Mouse (Mus musculus) MEL (cell line): ENCODE measurements around the gene Kcna3. TPM values are rescaled to one million over a fixed set of nuclear protein-coding genes. Genes with fewer than 3 reads are reported as not detected.

Source experiments
- DNase-seq: peaks from one replicate; pipeline ENCODE4 v3.0.0; 2011; ENCODE audit warnings: low read depth, low spot score
- H3K27ac ChIP-seq: 2 replicates; pipeline ENCODE4 v1.5.1; 2012; ENCODE audit warnings: low read depth, mild to moderate bottlenecking, control low read depth, low read length, moderate library complexity; ENCODE audit not compliant: control insufficient read depth
- H3K27me3 ChIP-seq, 2 experiments: fragments of 150-350 bp in 1 of 2; sonication (generic) in 1 of 2; 2 replicates each; pipeline ENCODE4 v1.6.1; 2012; ENCODE audit warnings: low read length in 2 of 2, mild to moderate bottlenecking in 2 of 2, improper control_type of control experiment in 1 of 2, moderate library complexity in 1 of 2; ENCODE audit not compliant: insufficient read depth in 2 of 2, control insufficient read depth in 1 of 2
- H3K36me3 ChIP-seq, 2 experiments: 2 replicates each; pipeline ENCODE4 v1.6.1; 2012 to 2014; ENCODE audit warnings: low read length in 2 of 2, improper control_type of control experiment in 1 of 2, inconsistent platforms in 1 of 2, mild to moderate bottlenecking in 1 of 2; ENCODE audit not compliant: insufficient read depth in 2 of 2, control insufficient read depth in 1 of 2
- H3K4me1 ChIP-seq, 2 experiments: fragments of 150-350 bp in 1 of 2; sonication (generic) in 1 of 2; 2 replicates each; pipeline ENCODE4 v1.6.1; 2012; ENCODE audit warnings: low read length in 2 of 2, improper control_type of control experiment in 1 of 2, mild to moderate bottlenecking in 1 of 2; ENCODE audit not compliant: insufficient read depth in 2 of 2, control insufficient read depth in 1 of 2
- H3K4me3 ChIP-seq, 2 experiments: fragments of 150-350 bp in 1 of 2; sonication (generic) in 1 of 2; 2 replicates each; pipeline ENCODE4 v1.5.1; 2012; ENCODE audit warnings: low read depth in 2 of 2, low read length in 2 of 2, mild to moderate bottlenecking in 2 of 2, moderate library complexity in 2 of 2, control low read depth in 1 of 2, improper control_type of control experiment in 1 of 2; ENCODE audit not compliant: control insufficient read depth in 1 of 2, insufficient read depth in 1 of 2
- H3K79me2 ChIP-seq: 2 replicates; pipeline ENCODE4 v1.6.1; 2012; ENCODE audit warnings: mild to moderate bottlenecking, low read length, moderate library complexity; ENCODE audit not compliant: control insufficient read depth, poor library complexity, insufficient read depth
- H3K9ac ChIP-seq: 2 replicates; pipeline ENCODE4 v1.6.1; 2012; ENCODE audit warnings: low read depth, mild to moderate bottlenecking, control low read depth, low read length, moderate library complexity; ENCODE audit not compliant: control insufficient read depth, poor library complexity, severe bottlenecking
- H3K9me3 ChIP-seq: fragments of 150-350 bp; sonication (generic); replicated peaks from 2 replicates; pipeline ENCODE4 v1.6.1; 2012; ENCODE audit warnings: mild to moderate bottlenecking, low read length, improper control_type of control experiment, moderate library complexity; ENCODE audit not compliant: insufficient read depth
- CHD2 ChIP-seq: IDR thresholded peaks from 2 replicates; pipeline ENCODE4 v1.6.1; 2011; ENCODE audit warnings: low read length, improper control_type of control experiment
- CTCF ChIP-seq, 3 experiments: IDR thresholded peaks in 2 of 3; conservative IDR thresholded peaks in 1 of 3; 2 replicates each; pipeline ENCODE4 v1.5.1; 2011 to 2012; ENCODE audit warnings: low read length in 3 of 3, low read depth in 2 of 3, mild to moderate bottlenecking in 2 of 3, improper control_type of control experiment in 1 of 3, inconsistent platforms in 1 of 3, mixed read lengths in 1 of 3, moderate library complexity in 1 of 3; ENCODE audit not compliant: control insufficient read depth in 1 of 3, insufficient read depth in 1 of 3, poor library complexity in 1 of 3, severe bottlenecking in 1 of 3
- E2F4 ChIP-seq: IDR thresholded peaks from 2 replicates; pipeline ENCODE4 v1.6.1; 2011; ENCODE audit warnings: low read depth, low read length, improper control_type of control experiment, borderline replicate concordance
- JUND ChIP-seq: IDR thresholded peaks from 2 replicates; pipeline ENCODE4 v1.6.1; 2011; ENCODE audit warnings: low read depth, mild to moderate bottlenecking, improper control_type of control experiment, low read length
- KAT2A ChIP-seq: conservative IDR thresholded peaks from 2 replicates; pipeline ENCODE4 v1.6.1; 2012; ENCODE audit warnings: low read depth, low read length, improper control_type of control experiment, inconsistent platforms
- MEF2A ChIP-seq: IDR thresholded peaks from 2 replicates; pipeline ENCODE4 v1.6.1; 2014; ENCODE audit warnings: low read depth, mild to moderate bottlenecking, inconsistent platforms, low read length, improper control_type of control experiment; ENCODE audit not compliant: poor library complexity, insufficient replicate concordance, severe bottlenecking; ENCODE audit errors: extremely low read depth
- MXI1 ChIP-seq: IDR thresholded peaks from 2 replicates; pipeline ENCODE4 v1.6.1; 2011; ENCODE audit warnings: mild to moderate bottlenecking, low read depth, low read length, improper control_type of control experiment
- POLR2AphosphoS5 ChIP-seq: IDR thresholded peaks from 2 replicates; pipeline ENCODE4 v1.6.1; 2012; ENCODE audit warnings: low read depth, borderline replicate concordance, mild to moderate bottlenecking, inconsistent platforms, low read length, moderate library complexity, mixed read lengths
- RAD21 ChIP-seq: IDR thresholded peaks from 2 replicates; pipeline ENCODE4 v1.6.1; 2011; ENCODE audit warnings: mild to moderate bottlenecking, low read depth, low read length, improper control_type of control experiment
- RCOR1 ChIP-seq: IDR thresholded peaks from 2 replicates; pipeline ENCODE4 v1.6.1; 2012; ENCODE audit warnings: low read depth, mild to moderate bottlenecking, inconsistent platforms, low read length, improper control_type of control experiment
- SMC3 ChIP-seq: IDR thresholded peaks from 2 replicates; pipeline ENCODE4 v1.6.1; 2011; ENCODE audit warnings: low read depth, low read length, improper control_type of control experiment
- TAL1 ChIP-seq: IDR thresholded peaks from 2 replicates; pipeline ENCODE4 v1.6.1; 2012; ENCODE audit warnings: mild to moderate bottlenecking, inconsistent platforms, low read length, moderate library complexity, mixed read lengths
- USF2 ChIP-seq, 2 experiments: IDR thresholded peaks; 2 replicates each; pipeline ENCODE4 v1.6.1; 2011 to 2012; ENCODE audit warnings: improper control_type of control experiment in 2 of 2, low read length in 2 of 2, borderline replicate concordance in 1 of 2, inconsistent platforms in 1 of 2, low read depth in 1 of 2, mild to moderate bottlenecking in 1 of 2; ENCODE audit not compliant: insufficient read depth in 1 of 2
- ZKSCAN1 ChIP-seq: IDR thresholded peaks from 2 replicates; pipeline ENCODE4 v1.6.1; 2012; ENCODE audit warnings: low read depth, mild to moderate bottlenecking, inconsistent platforms, low read length, improper control_type of control experiment, moderate library complexity
- ZNF384 ChIP-seq: IDR thresholded peaks from 2 replicates; pipeline ENCODE4 v1.6.1; 2012; ENCODE audit warnings: low read depth, mild to moderate bottlenecking, inconsistent platforms, low read length, improper control_type of control experiment
- polyA plus RNA-seq, 2 experiments: library from polyadenylated mRNA; stranded (reverse) in 1 of 2; unstranded in 1 of 2; fragments of >175 nt in 1 of 2; fragments of >200 nt in 1 of 2; gene quantifications; 2 replicates each; pipeline versions ENCODE4 v1.2.1 to v1.2.4; 2012; ENCODE audit warnings: low replicate concordance in 2 of 2, low read depth in 1 of 2; ENCODE audit not compliant: insufficient read length in 2 of 2, insufficient read depth in 1 of 2, missing spikeins in 1 of 2
- total RNA-seq: library from RNA; depleted of rRNA; stranded (reverse); fragments of 300-350 nt; gene quantifications from 2 replicates; pipeline ENCODE4 v1.2.3, GENCODE M21; 2012

Kcna3 gene
- total and polyA plus RNA-seq, 3 experiments, result not detected

DNA sequence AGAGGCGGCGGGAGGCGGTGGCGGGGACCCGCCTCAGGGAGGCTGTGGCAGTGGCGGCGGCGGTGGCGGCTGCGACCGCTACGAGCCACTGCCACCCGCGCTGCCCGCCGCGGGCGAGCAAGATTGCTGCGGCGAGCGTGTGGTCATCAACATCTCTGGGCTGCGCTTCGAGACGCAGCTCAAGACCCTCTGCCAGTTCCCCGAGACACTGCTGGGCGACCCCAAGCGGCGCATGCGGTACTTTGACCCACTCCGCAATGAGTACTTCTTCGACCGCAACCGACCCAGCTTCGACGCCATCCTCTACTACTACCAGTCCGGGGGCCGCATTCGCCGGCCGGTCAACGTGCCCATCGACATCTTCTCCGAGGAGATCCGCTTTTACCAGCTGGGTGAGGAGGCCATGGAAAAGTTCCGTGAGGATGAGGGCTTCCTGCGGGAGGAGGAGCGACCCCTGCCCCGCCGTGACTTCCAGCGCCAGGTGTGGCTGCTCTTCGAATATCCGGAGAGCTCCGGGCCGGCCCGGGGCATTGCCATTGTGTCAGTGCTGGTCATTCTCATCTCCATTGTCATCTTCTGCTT, 580 bp downstream of the Kcna3 start:
- no peak for TF ChIP-seq CHD2
- TF ChIP-seq POLR2AphosphoS5, result no peak
- TF ChIP-seq JUND, result no peak
- TF ChIP-seq RAD21, result no peak
- no peak for TF ChIP-seq CTCF (IDR thresholded peaks at IDR 0.05 in 2 of 3, conservative IDR thresholded peaks at IDR 0.05 in 1 of 3; ENCODE audit: control insufficient read depth in 1 of 3, insufficient read depth in 1 of 3, low read depth in 2 of 3, low read length in 3 of 3, poor library complexity in 1 of 3, severe bottlenecking in 1 of 3)
- no peak for TF ChIP-seq TAL1
- TF ChIP-seq USF2 (IDR thresholded peaks at IDR 0.05; ENCODE audit: borderline replicate concordance in 1 of 2, insufficient read depth in 1 of 2, low read depth in 1 of 2, low read length in 2 of 2), result no peak
- no peak for TF ChIP-seq E2F4
- no peak for TF ChIP-seq SMC3
- TF ChIP-seq MEF2A, result no peak
- TF ChIP-seq, all 39 proteins: peak for 0
- no peak overlapping the region for H3K4me3 ChIP-seq
- H3K79me2 ChIP-seq, result no peaks in the 10 kb centered on the region
- no peak overlapping the region for H3K27ac ChIP-seq
- no peaks in the 10 kb centered on the region for H3K4me1 ChIP-seq
- no peaks in the 10 kb centered on the region for H3K36me3 ChIP-seq
- DNase-seq, result no peak
- H3K9ac ChIP-seq, result no peak overlapping the region
- H3K27me3 ChIP-seq, result no peaks in the 10 kb centered on the region
- H3K9me3 ChIP-seq, result no peaks in the 10 kb centered on the region

DNA sequence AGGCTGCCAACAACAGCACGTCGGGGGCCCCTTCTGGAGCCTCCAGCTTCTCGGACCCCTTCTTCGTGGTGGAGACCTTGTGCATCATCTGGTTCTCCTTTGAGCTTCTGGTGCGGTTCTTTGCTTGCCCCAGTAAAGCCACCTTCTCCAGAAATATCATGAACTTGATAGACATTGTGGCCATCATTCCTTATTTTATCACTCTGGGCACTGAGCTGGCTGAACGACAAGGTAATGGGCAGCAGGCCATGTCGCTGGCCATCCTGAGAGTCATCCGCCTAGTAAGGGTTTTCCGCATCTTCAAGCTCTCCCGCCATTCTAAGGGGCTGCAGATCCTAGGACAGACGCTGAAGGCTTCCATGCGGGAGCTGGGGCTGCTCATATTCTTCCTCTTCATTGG, 1.1 kb downstream of the Kcna3 start:
- Histone ChIP-seq H3K9ac (no peak overlapping the region), H3K36me3 (no peaks in the 10 kb centered on the region), H3K27me3 (no peaks in the 10 kb centered on the region), H3K9me3 (no peaks in the 10 kb centered on the region), H3K4me3 (no peak overlapping the region), H3K4me1 (no peaks in the 10 kb centered on the region), H3K79me2 (no peaks in the 10 kb centered on the region), H3K27ac (no peak overlapping the region)
- TF ChIP-seq SMC3 (no peak), MXI1 (no peak), RCOR1 (no peak), KAT2A (no peak), ZNF384 (no peak), ZKSCAN1 (no peak)
- DNase-seq, result no peak
